Mouse (Mus musculus) neural tube, embryonic 11.5 days (tissue): Measurements from ENCODE around the gene Gm45753. TPM values are rescaled to one million over a fixed set of nuclear protein-coding genes. Genes with fewer than 3 reads are reported as not detected.

Source experiments
- ATAC-seq: fragments of 200-750 bp; cut with Nextera tagmentation; 2 replicates; pipeline ENCODE4 v1.8.0; 2017; ENCODE audit warnings: moderate number of reproducible peaks, mild to moderate bottlenecking, moderate TSS enrichment, moderate library complexity; ENCODE audit not compliant: insufficient read depth, low FRiP score, low TSS enrichment
- DNase-seq: peaks from one replicate; pipeline ENCODE4 v3.0.0-alpha.2; 2015; ENCODE audit warnings: low spot score
- H3K27ac ChIP-seq: fragments of 300-500 bp; sonication (generic); 2 replicates; pipeline ENCODE4 v1.5.1; 2014; ENCODE audit warnings: low read depth, mild to moderate bottlenecking, low read length
- H3K27me3 ChIP-seq: fragments of 300-500 bp; sonication (generic); 2 replicates; pipeline ENCODE4 v1.6.1; 2014; ENCODE audit warnings: mild to moderate bottlenecking, low read length, mixed read lengths; ENCODE audit not compliant: control insufficient read depth, insufficient read depth
- H3K36me3 ChIP-seq: fragments of 300-500 bp; sonication (generic); 2 replicates; pipeline ENCODE4 v1.6.1; 2014; ENCODE audit warnings: mild to moderate bottlenecking, low read length, moderate library complexity, mixed read lengths; ENCODE audit not compliant: control insufficient read depth, insufficient read depth
- H3K4me1 ChIP-seq: fragments of 300-500 bp; sonication (generic); 2 replicates; pipeline ENCODE4 v1.6.1; 2014; ENCODE audit warnings: low read length, mixed read lengths; ENCODE audit not compliant: control insufficient read depth, insufficient read depth
- H3K4me2 ChIP-seq: fragments of 300-500 bp; sonication (generic); 2 replicates; pipeline ENCODE4 v1.6.1; 2014; ENCODE audit warnings: low read depth, mild to moderate bottlenecking, moderate library complexity
- H3K4me3 ChIP-seq: fragments of 300-500 bp; sonication (generic); 2 replicates; pipeline ENCODE4 v1.5.1; 2014; ENCODE audit warnings: low read depth, low read length
- H3K9ac ChIP-seq: fragments of 300-500 bp; sonication (generic); 2 replicates; pipeline ENCODE4 v1.6.1; 2014; ENCODE audit warnings: mild to moderate bottlenecking, low read length
- H3K9me3 ChIP-seq: fragments of 300-500 bp; sonication (generic); 2 replicates; pipeline ENCODE4 v1.6.1; 2016; ENCODE audit warnings: low read length; ENCODE audit not compliant: control insufficient read depth
- WGBS: fragments of 180-500 bp; shearing (Covaris S2); extraction: QIAGEN DNeasy Blood & Tissue Kit; methylation state at CpG from one replicate; pipeline ENCODE4 v1.1.7; 2014; 5-methylcytosine and 5-hydroxymethylcytosine counted together
- polyA plus RNA-seq: library from polyadenylated mRNA; unstranded; fragments of >200 nt; fragmentation: Nextera tagmentation; extraction: Ambion mirVana; gene quantifications from 2 replicates; pipeline ENCODE4 v1.2.1, GENCODE M21; 2014

The Gm45753 gene
- polyA plus RNA-seq, 1 experiment from 2014 or later = not detected

DNA sequence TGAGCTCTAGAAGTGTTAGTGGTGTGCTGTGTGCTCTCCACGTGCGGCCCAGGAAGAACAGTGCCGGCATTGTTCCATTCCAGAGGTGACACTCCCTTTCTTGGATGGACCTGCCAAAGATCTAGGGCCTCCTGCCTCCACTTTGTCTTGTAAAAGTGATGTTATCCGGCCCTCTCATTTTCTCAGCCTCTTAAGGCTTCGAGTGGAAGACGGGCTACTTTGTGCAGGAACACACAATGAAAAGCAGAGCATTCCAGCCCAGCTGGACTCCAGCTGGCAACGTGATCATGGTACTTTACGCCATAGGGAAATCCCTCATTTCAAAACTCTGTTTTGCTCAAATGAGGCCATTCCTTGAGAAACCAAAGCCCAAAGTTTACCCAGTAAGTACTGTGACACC, 41.3 kb downstream of the Gm45753 start:
- ATAC-seq = no peak
- no peaks in the 10 kb centered on the region for H3K27me3 ChIP-seq
- H3K27ac ChIP-seq = no peak overlapping the region
- WGBS = 70% methylated on average over 8 of the region's 8 CpGs
- no peaks in the 10 kb centered on the region for H3K36me3 ChIP-seq
- no peak overlapping the region for H3K4me3 ChIP-seq
- no peaks in the 10 kb centered on the region for H3K9me3 ChIP-seq
- H3K4me1 ChIP-seq = no peaks in the 10 kb centered on the region
- DNase-seq = no peak
- H3K4me2 ChIP-seq = no peak overlapping the region
- H3K9ac ChIP-seq = no peak overlapping the region

DNA sequence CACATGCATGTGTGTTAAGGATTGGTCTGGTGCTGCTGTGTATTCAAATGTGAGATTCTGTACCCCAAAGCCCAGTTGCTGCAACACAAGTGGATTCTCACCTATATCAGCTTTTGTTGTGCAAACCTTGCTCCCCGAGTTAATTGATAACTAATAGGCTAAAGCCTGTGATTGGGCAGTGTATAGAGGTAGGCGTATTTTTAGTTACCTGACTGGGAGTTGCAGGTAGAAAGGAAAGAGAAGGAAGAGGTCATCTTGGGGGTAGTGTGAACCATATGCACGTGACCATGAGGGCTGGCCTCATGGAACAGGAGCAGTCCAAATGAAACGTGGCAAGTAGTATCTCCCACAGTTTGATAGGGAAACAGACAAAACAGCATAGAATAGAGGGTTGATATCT, 43.3 kb downstream of the Gm45753 start:
- no peaks in the 10 kb centered on the region for H3K27me3 ChIP-seq
- DNase-seq (no peak), ATAC-seq (no peak)
- WGBS = 92% methylated on average over 4 of the region's 4 CpGs
- H3K36me3 ChIP-seq = no peaks in the 10 kb centered on the region
- no peak overlapping the region for H3K9ac ChIP-seq
- no peaks in the 10 kb centered on the region for H3K9me3 ChIP-seq
- no peak overlapping the region for H3K27ac ChIP-seq
- H3K4me3 ChIP-seq = no peak overlapping the region
- no peaks in the 10 kb centered on the region for H3K4me1 ChIP-seq
- no peak overlapping the region for H3K4me2 ChIP-seq

DNA sequence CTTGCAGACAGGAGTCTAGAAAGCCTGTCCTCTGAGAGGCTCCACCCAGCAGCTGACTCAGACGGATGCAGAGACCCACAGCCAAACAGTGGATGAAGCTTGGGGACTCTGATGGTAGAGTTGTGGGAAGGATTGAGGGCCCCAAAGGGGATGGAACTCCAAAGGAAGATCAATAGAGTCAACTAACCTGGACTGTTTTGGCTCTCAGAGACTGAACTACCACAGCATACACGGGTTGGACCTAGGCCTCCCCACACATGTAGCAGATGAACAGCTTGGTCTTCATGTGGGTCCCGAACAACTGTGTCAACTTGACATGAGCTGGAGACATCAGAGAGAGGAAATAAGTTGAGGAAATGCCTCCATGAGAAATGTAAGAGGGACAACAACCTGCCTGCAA, 45.4 kb downstream of the Gm45753 start:
- 74% methylated on average over 3 of the region's 3 CpGs for WGBS
- Histone ChIP-seq H3K27ac (no peak overlapping the region), H3K4me1 (no peaks in the 10 kb centered on the region), H3K9ac (no peak overlapping the region), H3K4me3 (no peak overlapping the region), H3K36me3 (no peaks in the 10 kb centered on the region), H3K27me3 (no peaks in the 10 kb centered on the region), H3K4me2 (no peak overlapping the region), H3K9me3 (no peaks in the 10 kb centered on the region)
- ATAC-seq = no peak
- DNase-seq = no peak

DNA sequence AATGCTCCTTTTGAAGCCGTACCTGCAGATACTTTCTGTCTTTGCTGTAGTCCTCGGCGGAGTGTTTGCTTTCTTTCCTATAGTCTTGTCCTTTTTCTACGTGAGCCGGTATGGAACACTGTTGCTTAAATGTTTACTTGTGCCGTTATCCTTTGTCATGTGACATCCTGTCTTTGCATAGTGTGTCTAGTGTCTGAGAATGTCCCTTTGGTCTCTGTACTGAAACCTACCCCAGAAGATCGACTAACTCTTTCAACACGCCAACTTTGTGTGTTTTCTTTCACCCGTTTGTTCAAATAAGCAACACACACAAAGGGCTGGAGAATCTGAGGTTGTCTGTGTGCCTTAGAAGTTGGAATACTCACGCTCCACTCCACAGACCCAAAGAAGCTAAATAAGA, 46.3 kb downstream of the Gm45753 start, which contains the start of gene F11:
Gene F11 (minus strand): TSS at position 112 of the 400 bp plus-strand sequence.
- DNase-seq (no peak), ATAC-seq (no peak)
- no peak within 1 kb of the TSS for H3K4me3 ChIP-seq
- no peak within 1 kb of the TSS for H3K27ac ChIP-seq
- 89% methylated on average over 10 of the region's 10 CpGs for WGBS
- no peaks in the 10 kb centered on the region for H3K9me3 ChIP-seq
- no peak within 1 kb of the TSS for H3K4me2 ChIP-seq
- no peaks in the 10 kb centered on the region for H3K4me1 ChIP-seq
- no peaks in the 10 kb centered on the region for H3K36me3 ChIP-seq
- H3K9ac ChIP-seq = no peak within 1 kb of the TSS
- H3K27me3 ChIP-seq = no peaks in the 10 kb centered on the region

DNA sequence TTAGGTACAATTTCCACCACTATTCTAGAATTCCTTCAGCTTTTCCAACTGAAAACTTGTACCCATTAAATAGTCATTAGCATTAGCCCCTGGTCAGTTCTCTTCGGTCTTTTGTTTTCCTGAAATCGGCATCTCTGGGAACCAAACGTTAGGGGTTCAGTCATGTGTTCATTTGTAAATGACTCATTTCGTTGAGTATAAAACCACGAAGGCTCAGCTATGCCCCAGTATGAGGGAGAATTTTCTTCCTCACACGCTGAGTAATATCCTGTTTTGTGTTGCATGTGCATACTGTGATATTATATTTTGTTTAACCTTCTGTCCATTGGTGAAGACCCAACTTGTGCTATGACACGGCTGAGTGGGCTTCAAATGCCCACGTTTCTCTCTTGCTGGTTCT, 49.8 kb downstream of the Gm45753 start:
- H3K27ac ChIP-seq = no peak overlapping the region
- H3K9ac ChIP-seq = no peak overlapping the region
- DNase-seq (no peak), ATAC-seq (no peak)
- H3K27me3 ChIP-seq = no peaks in the 10 kb centered on the region
- H3K4me2 ChIP-seq = no peak overlapping the region
- no peak overlapping the region for H3K4me3 ChIP-seq
- no peaks in the 10 kb centered on the region for H3K9me3 ChIP-seq
- no peaks in the 10 kb centered on the region for H3K4me1 ChIP-seq
- WGBS = 75% methylated on average over 8 of the region's 8 CpGs
- H3K36me3 ChIP-seq = no peaks in the 10 kb centered on the region

DNA sequence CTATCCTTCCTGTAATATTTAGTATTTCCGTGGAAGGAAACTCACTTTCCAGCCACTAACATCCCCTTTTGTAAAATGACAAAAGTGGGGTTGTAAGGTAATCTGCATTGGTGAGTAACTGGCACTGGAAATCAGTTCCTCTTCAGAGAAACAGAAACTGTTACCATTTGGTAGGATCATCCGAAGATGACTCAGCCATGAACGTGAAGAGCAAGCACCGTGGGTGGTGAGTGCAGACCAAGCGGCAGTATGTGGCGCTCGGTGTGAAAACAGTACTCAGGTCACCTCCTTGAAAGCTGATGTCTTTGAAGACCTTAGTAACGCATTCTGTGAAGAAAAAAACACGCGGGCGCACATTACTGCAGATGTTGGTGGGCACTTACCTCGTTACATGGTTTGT, 53.2 kb downstream of the Gm45753 start:
- H3K9ac ChIP-seq = no peak overlapping the region
- no peak for DNase-seq
- H3K36me3 ChIP-seq = no peaks in the 10 kb centered on the region
- ATAC-seq = no peak
- H3K4me1 ChIP-seq = no peaks in the 10 kb centered on the region
- no peak overlapping the region for H3K27ac ChIP-seq
- WGBS = 66% methylated on average over 12 of the region's 12 CpGs
- H3K4me3 ChIP-seq = no peak overlapping the region
- H3K9me3 ChIP-seq = no peaks in the 10 kb centered on the region
- H3K4me2 ChIP-seq = no peak overlapping the region
- H3K27me3 ChIP-seq = no peaks in the 10 kb centered on the region

DNA sequence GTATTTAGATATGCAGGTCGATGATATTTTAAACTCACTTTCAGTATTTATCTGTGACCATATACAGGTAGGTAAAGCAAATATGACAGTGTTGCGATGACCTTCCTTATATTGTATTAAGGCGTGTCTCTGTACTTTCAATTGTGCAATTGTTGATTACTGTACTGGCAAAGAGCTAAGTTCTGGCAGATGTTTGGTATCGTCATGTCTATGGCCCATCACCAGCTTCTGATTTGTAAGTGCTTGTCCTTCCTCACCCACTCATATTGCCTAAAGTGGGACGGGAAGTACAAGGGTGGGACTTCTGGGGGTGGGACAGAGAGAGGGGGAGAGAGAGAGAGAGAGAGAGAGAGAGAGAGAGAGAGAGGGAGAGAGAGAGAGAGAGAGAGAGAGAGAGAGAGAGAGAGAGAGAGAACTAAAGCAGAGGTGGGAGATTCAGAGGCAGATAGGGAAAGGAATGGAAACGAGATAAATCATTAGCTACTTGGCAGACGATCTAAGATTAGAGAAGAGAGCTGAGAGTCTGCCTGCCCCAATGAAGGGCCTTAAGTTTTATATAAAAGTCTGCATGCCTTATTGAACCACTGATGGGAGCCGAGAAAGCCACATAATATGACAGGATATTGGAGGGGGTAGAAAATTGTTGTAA, 53.9 kb downstream of the Gm45753 start:
- Histone ChIP-seq H3K36me3 (no peaks in the 10 kb centered on the region), H3K9ac (no peak overlapping the region), H3K4me1 (no peaks in the 10 kb centered on the region), H3K27me3 (no peaks in the 10 kb centered on the region), H3K4me3 (no peak overlapping the region), H3K27ac (no peak overlapping the region), H3K4me2 (no peak overlapping the region), H3K9me3 (no peaks in the 10 kb centered on the region)
- no peak for ATAC-seq
- 86% methylated on average over 8 of the region's 8 CpGs for WGBS
- no peak for DNase-seq

DNA sequence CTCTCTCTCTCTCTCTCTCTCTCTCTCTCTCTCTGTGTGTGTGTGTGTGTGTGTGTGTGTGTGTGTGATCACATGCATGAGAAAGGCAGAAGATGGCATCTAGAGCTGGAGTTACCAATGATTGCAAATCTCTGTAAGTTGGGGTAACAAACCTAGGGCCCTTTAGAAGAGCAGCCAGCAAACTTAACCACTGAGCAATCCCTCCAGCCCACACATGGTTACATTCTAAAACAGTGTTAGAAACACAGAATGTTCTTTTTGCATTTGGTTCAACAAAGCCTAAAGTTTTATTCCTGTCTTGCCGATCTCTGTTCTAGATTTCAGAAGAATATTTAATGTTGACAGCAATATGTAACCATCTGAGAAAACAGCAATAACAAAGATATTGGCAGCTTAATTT, 54.7 kb downstream of the Gm45753 start:
- WGBS = 98% methylated on average over 1 of the region's 1 CpGs
- no peaks in the 10 kb centered on the region for H3K9me3 ChIP-seq
- H3K4me1 ChIP-seq = no peaks in the 10 kb centered on the region
- DNase-seq (no peak), ATAC-seq (no peak)
- H3K4me2 ChIP-seq = no peak overlapping the region
- no peak overlapping the region for H3K9ac ChIP-seq
- no peaks in the 10 kb centered on the region for H3K27me3 ChIP-seq
- no peaks in the 10 kb centered on the region for H3K36me3 ChIP-seq
- H3K27ac ChIP-seq = no peak overlapping the region
- no peak overlapping the region for H3K4me3 ChIP-seq

DNA sequence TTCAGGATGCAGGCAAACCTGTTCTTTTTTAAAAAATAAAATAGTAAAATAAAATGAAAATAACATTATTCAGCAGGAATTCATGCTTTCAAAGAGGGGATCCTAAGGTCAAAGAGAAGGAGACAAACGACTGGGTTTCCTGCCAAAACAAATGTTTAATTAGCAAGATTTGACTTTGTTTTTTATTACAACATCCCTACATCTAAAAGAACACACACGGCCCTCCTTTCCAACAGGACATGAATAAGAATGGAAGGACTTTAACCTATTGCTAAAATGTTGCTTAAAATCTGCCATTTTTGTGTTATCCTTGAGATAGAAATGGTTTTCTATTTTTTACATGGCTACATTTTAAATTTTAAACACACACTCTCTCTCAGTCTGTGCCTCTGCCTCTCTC, 55.2 kb downstream of the Gm45753 start:
- no peak for ATAC-seq

More for the DNA sequence above, 55.2 kb downstream of the Gm45753 start:
- Histone ChIP-seq H3K27me3 (no peaks in the 10 kb centered on the region), H3K4me1 (no peaks in the 10 kb centered on the region), H3K4me3 (no peak overlapping the region), H3K4me2 (no peak overlapping the region), H3K9ac (no peak overlapping the region), H3K9me3 (no peaks in the 10 kb centered on the region), H3K27ac (no peak overlapping the region), H3K36me3 (no peaks in the 10 kb centered on the region)
- no peak for DNase-seq
- WGBS = 81% methylated on average over 2 of the region's 2 CpGs
